Mouse (Mus musculus) kidney, adult 2 months (tissue): ENCODE data around the gene Rnf144a.

ENCODE experiments used
- CTCF ChIP-seq: fragments of 200-500 bp; conservative IDR thresholded peaks from 2 replicates; pipeline ENCODE4 v1.5.1; 2011; ENCODE audit warnings: low read depth, mild to moderate bottlenecking, control low read depth, low read length, moderate library complexity, mixed read lengths; ENCODE audit not compliant: insufficient read depth, insufficient read length
- POLR2A ChIP-seq: fragments of 200-500 bp; IDR thresholded peaks from one replicate; pipeline ENCODE4 v1.6.1; 2011; ENCODE audit warnings: low read depth, low read length, control low read depth

GRCm38 (mm10) chr12:26451150-26451549, 36.1 kb upstream of the Rnf144a start:
- TF ChIP-seq POLR2A = no peak
- TF ChIP-seq CTCF = no peak
